ENCODE assay signal across 9 mouse cellular contexts in the genomic region with DNA sequence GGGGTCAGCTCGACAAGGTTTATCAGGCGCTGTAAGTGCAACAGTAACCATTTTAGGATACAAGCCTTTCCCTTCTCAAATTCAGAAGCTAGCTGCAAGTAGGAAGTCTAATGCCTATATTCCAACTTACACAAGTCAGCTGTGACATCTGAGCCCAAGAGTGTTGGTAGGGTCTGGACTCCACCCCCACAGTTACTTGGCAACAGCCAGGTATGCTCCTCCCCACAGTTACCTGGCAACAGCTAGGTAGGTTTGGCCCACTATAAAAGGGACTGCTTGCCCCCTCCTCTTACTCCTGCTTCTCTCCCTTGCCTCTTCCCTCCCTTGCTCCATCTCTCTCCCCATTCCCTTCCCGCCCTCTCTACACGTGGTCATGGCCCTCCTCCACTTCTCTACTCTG. TPM values are rescaled to one million over a fixed set of nuclear protein-coding genes. Genes with fewer than 3 reads are reported as not detected.
DNase-seq lines count a peak whose midpoint lies in the region; ATAC-seq and TF ChIP-seq lines count a peak whose summit lies in the region.
"Had no signal": no experiment of that assay in that cellular context is flagged by ENCODE, and none has a peak within 500 bp of the region (broad histone marks: within the 10 kb centered on the region; RNA-seq: fewer than 3 reads in every experiment).

No protein-coding gene starts in this region.

- no peaks in the 10 kb centered on the region for H3K27me3 ChIP-seq in stomach, embryonic 14.5 days (ENCODE audit: control insufficient read depth, insufficient read depth, low read length)
- H3K27me3 ChIP-seq in stomach, postnatal 0 days (ENCODE audit: control insufficient read depth, insufficient read depth, low read length): no peaks in the 10 kb centered on the region
- no peaks in the 10 kb centered on the region for H3K27me3 ChIP-seq in forebrain, embryonic 14.5 days (replicated peaks; ENCODE audit: control insufficient read depth, insufficient read depth, low read length)
- H3K27me3 ChIP-seq in liver, embryonic 13.5 days: no peaks in the 10 kb centered on the region

- H3K9ac ChIP-seq in stomach, embryonic 14.5 days (replicated peaks; ENCODE audit: low read depth, low read length): no peak overlapping the region
- H3K9ac ChIP-seq in stomach, postnatal 0 days (ENCODE audit: low read length): no peak overlapping the region
- peak overlapping the region; percentile 32 for H3K9ac ChIP-seq in forebrain, embryonic 14.5 days (ENCODE audit: low read length)
- H3K9ac ChIP-seq in liver, embryonic 13.5 days: 0 out of 2 replicates have a peak overlapping the region, but pooled peaks have one; percentile 29

- peaks cover 12% of the 10 kb centered on the region; the same call in 1 of the 2 replicates for H3K4me1 ChIP-seq in stomach, embryonic 14.5 days (ENCODE audit: control insufficient read depth, insufficient read depth, low read length)
- peaks cover 3% of the 10 kb centered on the region; the same call in 1 of the 2 replicates for H3K4me1 ChIP-seq in stomach, postnatal 0 days (replicated peaks; ENCODE audit: control insufficient read depth, insufficient read depth)
- peaks cover 11% of the 10 kb centered on the region for H3K4me1 ChIP-seq in forebrain, embryonic 14.5 days (ENCODE audit: control insufficient read depth, insufficient read depth, low read length)
- peaks cover 30% of the 10 kb centered on the region for H3K4me1 ChIP-seq in liver, embryonic 13.5 days (replicated peaks)

- no peaks in the 10 kb centered on the region for H3K9me3 ChIP-seq in stomach, embryonic 14.5 days (ENCODE audit: control insufficient read depth, low read depth, low read length)
- H3K9me3 ChIP-seq in stomach, postnatal 0 days (ENCODE audit: control insufficient read depth, low read length): no peaks in the 10 kb centered on the region
- H3K9me3 ChIP-seq in forebrain, embryonic 14.5 days (replicated peaks; ENCODE audit: control insufficient read depth, low read length): no peaks in the 10 kb centered on the region
- no peaks in the 10 kb centered on the region for H3K9me3 ChIP-seq in liver, embryonic 13.5 days (replicated peaks)

- no peak for ATAC-seq in stomach, embryonic 14.5 days (ENCODE audit: insufficient number of reproducible peaks, insufficient read depth, low FRiP score, low read depth)
- no peak for ATAC-seq in stomach, postnatal 0 days (ENCODE audit: low FRiP score, low TSS enrichment)
- no peak for ATAC-seq in forebrain, embryonic 14.5 days
- no peak for ATAC-seq in liver, embryonic 13.5 days (ENCODE audit: low read depth)
- no peak for ATAC-seq in monocyte, adult 5-6 weeks (replicated peaks; ENCODE audit: insufficient number of reproducible peaks, low FRiP score, low TSS enrichment, poor library complexity, severe bottlenecking)

- no peak overlapping the region for H3K27ac ChIP-seq in stomach, embryonic 14.5 days (ENCODE audit: low read length)
- H3K27ac ChIP-seq in stomach, postnatal 0 days (replicated peaks): no peak overlapping the region
- no peak overlapping the region for H3K27ac ChIP-seq in forebrain, embryonic 14.5 days (ENCODE audit: low read depth, low read length)
- H3K27ac ChIP-seq in liver, embryonic 13.5 days: no peak overlapping the region

- H3K4me3 ChIP-seq in stomach, embryonic 14.5 days (ENCODE audit: low read depth, low read length): no peak overlapping the region
- no peak overlapping the region for H3K4me3 ChIP-seq in stomach, postnatal 0 days (ENCODE audit: low read depth, low read length)
- H3K4me3 ChIP-seq in forebrain, embryonic 14.5 days (ENCODE audit: low read depth, low read length): peak overlapping the region; percentile 82; the same call in 1 of the 2 replicates
- H3K4me3 ChIP-seq in liver, embryonic 13.5 days (replicated peaks): peak overlapping the region; percentile 78

- 57% methylated on average over 4 of the region's 4 CpGs for WGBS in stomach, embryonic 14.5 days
- 65% methylated on average over 4 of the region's 4 CpGs for WGBS in stomach, postnatal 0 days
- 64% methylated on average over 4 of the region's 4 CpGs for WGBS in forebrain, embryonic 14.5 days
- WGBS in liver, embryonic 13.5 days (ENCODE audit: insufficient replicate concordance): 53% methylated on average over 4 of the region's 4 CpGs

- no peak for TF ChIP-seq CTCF in stomach, postnatal 0 days (IDR thresholded peaks at IDR 0.05; ENCODE audit: low read depth)

- peak overlapping the region; percentile 54; the same call in 1 of the 2 replicates for H3K4me2 ChIP-seq in stomach, embryonic 14.5 days (replicated peaks; ENCODE audit: low read depth, low read length)
- H3K4me2 ChIP-seq in stomach, postnatal 0 days (replicated peaks; ENCODE audit: low read depth): no peak overlapping the region
- H3K4me2 ChIP-seq in forebrain, embryonic 14.5 days (ENCODE audit: low read length): peak overlapping the region; percentile 71
- H3K4me2 ChIP-seq in liver, embryonic 13.5 days: peak overlapping the region; percentile 93

- DNase-seq in stomach, postnatal 0 days (ENCODE audit: low spot score): no peak
- DNase-seq in forebrain, embryonic 14.5 days (ENCODE audit: low spot score): no peak
- DNase-seq in liver, embryonic 13.5 days: no peak
- DNase-seq in ovary, postnatal 36 days (ENCODE audit: low spot score): no peak
- DNase-seq in ovary, postnatal 10 days (ENCODE audit: low spot score): no peak
- DNase-seq: cerebellum, adult 11 months had no signal

- 0 out of 2 replicates have a peak, but pooled peaks cover 2% of the 10 kb centered on the region for H3K36me3 ChIP-seq in stomach, embryonic 14.5 days (ENCODE audit: control insufficient read depth, insufficient read depth, low read length)
- peaks cover 3% of the 10 kb centered on the region; the same call in 1 of the 2 replicates for H3K36me3 ChIP-seq in stomach, postnatal 0 days (ENCODE audit: control insufficient read depth, insufficient read depth, low read length)
- peaks cover 34% of the 10 kb centered on the region for H3K36me3 ChIP-seq in forebrain, embryonic 14.5 days (ENCODE audit: control insufficient read depth, insufficient read depth, low read length)
- H3K36me3 ChIP-seq in liver, embryonic 13.5 days: peaks cover 29% of the 10 kb centered on the region

- TF ChIP-seq EP300 in stomach, postnatal 0 days (optimal IDR thresholded peaks at IDR 0.05): no peak

RNA-seq across cellular contexts. Expression of gene Pcgf6, which starts 1.6 kb away (rescaled TPM):
- polyA plus RNA-seq in stomach, embryonic 14.5 days (2014; fragmentation: Nextera tagmentation; extraction: Ambion mirVana): 22.0 and 24.0 TPM in 2 replicates
- polyA plus RNA-seq in stomach, postnatal 0 days (2015; fragmentation: Nextera tagmentation; extraction: Ambion mirVana): 9.8 and 10.1 TPM in 2 replicates
- 20.4 and 23.0 TPM in 2 replicates for polyA plus RNA-seq in forebrain, embryonic 14.5 days (2014; fragmentation: Nextera tagmentation; extraction: Ambion mirVana)
- 11.3 and 13.7 TPM in 2 replicates for polyA plus RNA-seq in liver, embryonic 13.5 days (2015; fragmentation: Nextera tagmentation; extraction: Ambion mirVana)
- total RNA-seq in monocyte, adult 5-6 weeks (2017): 0.95 to 5.7 TPM (median 1.7 TPM) in 3 replicates

RNA-seq across cellular contexts. Expression of gene Taf5, which starts 18.5 kb away (rescaled TPM):
- 7.3 and 8.5 TPM in 2 replicates for polyA plus RNA-seq in stomach, embryonic 14.5 days (2014; fragmentation: Nextera tagmentation; extraction: Ambion mirVana)
- 1.6 and 1.8 TPM in 2 replicates for polyA plus RNA-seq in stomach, postnatal 0 days (2015; fragmentation: Nextera tagmentation; extraction: Ambion mirVana)
- polyA plus RNA-seq in forebrain, embryonic 14.5 days (2014; fragmentation: Nextera tagmentation; extraction: Ambion mirVana): 8.4 and 10.2 TPM in 2 replicates
- 4.3 TPM in 2 replicates for polyA plus RNA-seq in liver, embryonic 13.5 days (2015; fragmentation: Nextera tagmentation; extraction: Ambion mirVana)
- 15.5 to 23.5 TPM (median 20.1 TPM) in 3 replicates for total RNA-seq in monocyte, adult 5-6 weeks (2017)

RNA-seq across cellular contexts. Expression of gene Nt5c2, which starts 34.1 kb away (rescaled TPM):
- polyA plus RNA-seq in stomach, embryonic 14.5 days (2014; fragmentation: Nextera tagmentation; extraction: Ambion mirVana): 84.2 and 106 TPM in 2 replicates
- 59.4 and 70.9 TPM in 2 replicates for polyA plus RNA-seq in stomach, postnatal 0 days (2015; fragmentation: Nextera tagmentation; extraction: Ambion mirVana)
- polyA plus RNA-seq in forebrain, embryonic 14.5 days (2014; fragmentation: Nextera tagmentation; extraction: Ambion mirVana): 84.2 and 86.2 TPM in 2 replicates
- 61.0 and 69.1 TPM in 2 replicates for polyA plus RNA-seq in liver, embryonic 13.5 days (2015; fragmentation: Nextera tagmentation; extraction: Ambion mirVana)
- 45.4 to 63.8 TPM (median 58.6 TPM) in 3 replicates for total RNA-seq in monocyte, adult 5-6 weeks (2017)

RNA-seq across cellular contexts. Expression of gene Ina, which starts 34.6 kb away (rescaled TPM):
- polyA plus RNA-seq in stomach, embryonic 14.5 days (2014; fragmentation: Nextera tagmentation; extraction: Ambion mirVana): 16.0 and 18.7 TPM in 2 replicates
- polyA plus RNA-seq in stomach, postnatal 0 days (2015; fragmentation: Nextera tagmentation; extraction: Ambion mirVana): 3.5 and 4.2 TPM in 2 replicates
- 253 and 297 TPM in 2 replicates for polyA plus RNA-seq in forebrain, embryonic 14.5 days (2014; fragmentation: Nextera tagmentation; extraction: Ambion mirVana)
- 0.58 and 0.71 TPM in 2 replicates for polyA plus RNA-seq in liver, embryonic 13.5 days (2015; fragmentation: Nextera tagmentation; extraction: Ambion mirVana)
- not detected in 3 replicates for total RNA-seq in monocyte, adult 5-6 weeks (2017)
- total RNA-seq: gastrocnemius, adult 18-20 months had no signal

RNA-seq across cellular contexts. Expression of gene Usmg5, which starts 41.4 kb away (rescaled TPM):
- 1,169 and 1,234 TPM in 2 replicates for polyA plus RNA-seq in stomach, embryonic 14.5 days (2014; fragmentation: Nextera tagmentation; extraction: Ambion mirVana)
- 1,643 and 1,847 TPM in 2 replicates for polyA plus RNA-seq in stomach, postnatal 0 days (2015; fragmentation: Nextera tagmentation; extraction: Ambion mirVana)
- 1,398 and 1,484 TPM in 2 replicates for polyA plus RNA-seq in forebrain, embryonic 14.5 days (2014; fragmentation: Nextera tagmentation; extraction: Ambion mirVana)
- polyA plus RNA-seq in liver, embryonic 13.5 days (2015; fragmentation: Nextera tagmentation; extraction: Ambion mirVana): 965 and 1,062 TPM in 2 replicates
- 231 to 250 TPM (median 231 TPM) in 3 replicates for total RNA-seq in monocyte, adult 5-6 weeks (2017)

Comparison
In these comparisons a context has a peak if more than half of its experiments do, and no peak if none do; other contexts are left out.
1. H3K4me3 ChIP-seq: peak in forebrain, embryonic 14.5 days (single experiment) and liver, embryonic 13.5 days (single experiment); none in stomach, embryonic 14.5 days (single experiment) and stomach, postnatal 0 days (single experiment).
2. H3K9ac ChIP-seq: peak in forebrain, embryonic 14.5 days (single experiment) and liver, embryonic 13.5 days (single experiment); none in stomach, embryonic 14.5 days (single experiment) and stomach, postnatal 0 days (single experiment).